Mouse (Mus musculus) retina, embryonic 14.5 days (tissue): ENCODE measurements around the gene Traf6.
A peak's percentile ranks its signal among the peaks of the same experiment; 100 is the strongest.

Experiments
- DNase-seq: peaks from one replicate; pipeline ENCODE4 v3.0.0-alpha.2; 2015; ENCODE audit warnings: low spot score

The Traf6 gene

GRCm38 (mm10) chr2:101678236-101679021 is at the start of gene Traf6:
Gene Traf6, plus strand, starts transcription at chr2:101678429.
- peak; percentile 91 for DNase-seq

GRCm38 (mm10) chr2:101638979-101639839 is 39.0 kb upstream of the Traf6 start:
- no peak for DNase-seq

- DNase-seq: no peak
These were observed 38.3 kb upstream of the Traf6 start for GRCm38 (mm10) chr2:101639840-101640350.

- DNase-seq: no peak
These were observed 32.4 kb upstream of the Traf6 start for GRCm38 (mm10) chr2:101645841-101646240.

- DNase-seq: no peak
These were observed 29.9 kb upstream of the Traf6 start for GRCm38 (mm10) chr2:101648361-101648760.

- peak; percentile 13 for DNase-seq
These were observed 29.0 kb upstream of the Traf6 start, which contains the start of the genes Rag1 and B230118H07Rik for GRCm38 (mm10) chr2:101649114-101649671. Gene Rag1, minus strand, starts transcription at chr2:101649501. Gene B230118H07Rik, minus strand, starts transcription at chr2:101649532.

GRCm38 (mm10) chr2:101650446-101650845 is 27.8 kb upstream of the Traf6 start:
- no peak for DNase-seq

GRCm38 (mm10) chr2:101652204-101652920 is 25.9 kb upstream of the Traf6 start:
- no peak for DNase-seq

- DNase-seq: peak; percentile 91
These were observed 25.2 kb upstream of the Traf6 start for GRCm38 (mm10) chr2:101652921-101653597.

- no peak for DNase-seq
These were observed 17.7 kb upstream of the Traf6 start for GRCm38 (mm10) chr2:101660536-101660935.

GRCm38 (mm10) chr2:101665058-101665702 is 13.0 kb upstream of the Traf6 start:
- DNase-seq: peak; percentile 93

- DNase-seq: no peak
These were observed 12.5 kb upstream of the Traf6 start for GRCm38 (mm10) chr2:101665703-101666092.

- DNase-seq: no peak
These were observed 9.5 kb upstream of the Traf6 start for GRCm38 (mm10) chr2:101668751-101669150.

- no peak for DNase-seq
These were observed 4.7 kb upstream of the Traf6 start for GRCm38 (mm10) chr2:101673547-101673946.

- peak; percentile 11 for DNase-seq
These were observed 1.0 kb downstream of the Traf6 start for GRCm38 (mm10) chr2:101679164-101679784.

GRCm38 (mm10) chr2:101684421-101684820 is 6.2 kb downstream of the Traf6 start:
- no peak for DNase-seq

GRCm38 (mm10) chr2:101688011-101688410 is 9.8 kb downstream of the Traf6 start:
- DNase-seq: no peak

GRCm38 (mm10) chr2:101690252-101690827 is 12.1 kb downstream of the Traf6 start:
- no peak for DNase-seq

GRCm38 (mm10) chr2:101693043-101693442 is 14.8 kb downstream of the Traf6 start:
- DNase-seq: no peak
